Mouse (Mus musculus) hindbrain, postnatal 0 days (tissue): Measurements from ENCODE around the gene Trap1a. TPM values are rescaled to one million over a fixed set of nuclear protein-coding genes. Genes with fewer than 3 reads are reported as not detected.

Source experiments
- ATAC-seq: fragments of 200-750 bp; cut with Nextera tagmentation; 2 replicates; pipeline ENCODE4 v1.8.0; 2017; ENCODE audit warnings: mild to moderate bottlenecking, moderate TSS enrichment, moderate library complexity
- DNase-seq: peaks from one replicate; pipeline ENCODE4 v3.0.0-alpha.2; 2015; ENCODE audit warnings: low spot score
- H3K27ac ChIP-seq: fragments of 300-500 bp; sonication (generic); 2 replicates; pipeline ENCODE4 v1.5.1; 2014; ENCODE audit warnings: mild to moderate bottlenecking
- H3K27me3 ChIP-seq: fragments of 300-500 bp; sonication (generic); 2 replicates; pipeline ENCODE4 v1.6.1; 2014; ENCODE audit warnings: low read length, mixed read lengths; ENCODE audit not compliant: insufficient read depth
- H3K36me3 ChIP-seq: fragments of 300-500 bp; sonication (generic); 2 replicates; pipeline ENCODE4 v1.6.1; 2014; ENCODE audit warnings: low read length, mixed read lengths; ENCODE audit not compliant: insufficient read depth
- H3K4me1 ChIP-seq: fragments of 300-500 bp; sonication (generic); 2 replicates; pipeline ENCODE4 v1.6.1; 2014; ENCODE audit warnings: antibody characterized with exemption, low read length, mixed read lengths; ENCODE audit not compliant: insufficient read depth
- H3K4me2 ChIP-seq: fragments of 300-500 bp; sonication (generic); 2 replicates; pipeline ENCODE4 v1.6.1; 2014; ENCODE audit warnings: low read depth, mild to moderate bottlenecking, low read length, moderate library complexity, mixed read lengths
- H3K4me3 ChIP-seq: fragments of 300-500 bp; sonication (generic); 2 replicates; pipeline ENCODE4 v1.5.1; 2014; ENCODE audit warnings: low read length
- H3K9ac ChIP-seq: fragments of 300-500 bp; sonication (generic); replicated peaks from 2 replicates; pipeline ENCODE4 v1.6.1; 2014; ENCODE audit warnings: mild to moderate bottlenecking, low read length, moderate library complexity, mixed read lengths
- H3K9me3 ChIP-seq: fragments of 300-500 bp; sonication (generic); 2 replicates; pipeline ENCODE4 v1.6.1; 2016; ENCODE audit warnings: low read length, mixed read lengths
- CTCF ChIP-seq: IDR thresholded peaks from 2 replicates; pipeline ENCODE4 v1.5.1; 2016; ENCODE audit warnings: antibody characterized with exemption, control low read depth, low read depth
- WGBS: fragments of 180-500 bp; shearing (Covaris S2); extraction: QIAGEN DNeasy Blood & Tissue Kit; methylation state at CpG from one replicate; pipeline ENCODE4 v1.1.7; 2014; 5-methylcytosine and 5-hydroxymethylcytosine counted together
- polyA plus RNA-seq: library from polyadenylated mRNA; unstranded; fragments of >200 nt; fragmentation: Nextera tagmentation; extraction: Ambion mirVana; gene quantifications from 2 replicates; pipeline ENCODE4 v1.2.1, GENCODE M21; 2015
- total RNA-seq: library from RNA; depleted of rRNA; stranded (reverse); fragments of >200 nt; gene quantifications from 2 replicates; pipeline ENCODE4 v1.2.3, GENCODE M21; 2014; rRNA removed

Gene Trap1a
- total and polyA plus RNA-seq, 2 experiments from 2014 or later: not detected

DNA sequence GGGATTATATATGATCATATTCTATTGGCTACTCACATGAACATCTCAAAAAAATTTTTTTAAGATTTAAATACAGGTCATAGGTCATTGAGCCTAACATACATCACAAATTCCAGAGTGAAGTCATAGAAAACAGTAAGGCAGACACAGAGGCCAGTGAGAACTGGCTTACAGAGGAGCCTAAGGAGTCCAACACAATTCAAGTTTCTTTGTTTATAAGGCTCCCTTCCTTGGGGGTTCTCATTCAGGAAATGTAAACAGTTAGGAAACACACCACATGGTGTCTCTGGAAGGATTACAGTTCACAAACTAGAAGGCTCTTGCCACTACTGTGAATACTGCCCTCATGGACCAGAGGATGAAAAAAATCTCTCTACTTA lies 34.0 kb downstream of the Trap1a start:
- H3K4me3 ChIP-seq: no peak overlapping the region
- H3K4me2 ChIP-seq: no peak overlapping the region
- DNase-seq (no peak), ATAC-seq (no peak)
- no peaks in the 10 kb centered on the region for H3K9me3 ChIP-seq
- H3K36me3 ChIP-seq: no peaks in the 10 kb centered on the region
- no peak overlapping the region for H3K27ac ChIP-seq
- H3K9ac ChIP-seq: no peak overlapping the region
- no peaks in the 10 kb centered on the region for H3K27me3 ChIP-seq
- TF ChIP-seq CTCF: no peak
- no peaks in the 10 kb centered on the region for H3K4me1 ChIP-seq

DNA sequence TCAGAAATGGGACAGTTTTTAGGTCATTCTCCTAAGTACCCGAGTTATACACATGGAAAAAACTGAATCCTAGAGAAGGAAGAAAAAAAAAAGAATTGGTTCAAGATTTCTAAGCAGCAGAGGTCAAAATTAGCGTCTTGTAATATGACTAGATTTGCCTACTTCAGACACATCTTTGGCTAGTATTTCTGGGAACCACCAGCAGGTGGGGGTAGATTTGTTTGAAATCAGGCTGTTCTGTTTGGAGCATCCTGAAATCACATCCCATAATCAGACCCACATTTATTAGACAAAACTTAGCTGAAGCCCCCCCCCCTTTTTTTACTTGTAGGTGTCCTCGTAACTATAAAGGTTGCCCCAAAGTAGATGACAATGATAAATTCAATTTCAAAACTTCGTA lies 35.6 kb downstream of the Trap1a start:
- no peaks in the 10 kb centered on the region for H3K27me3 ChIP-seq
- 61% methylated on average over 4 of the region's 4 CpGs for WGBS
- no peak for ATAC-seq

DNA sequence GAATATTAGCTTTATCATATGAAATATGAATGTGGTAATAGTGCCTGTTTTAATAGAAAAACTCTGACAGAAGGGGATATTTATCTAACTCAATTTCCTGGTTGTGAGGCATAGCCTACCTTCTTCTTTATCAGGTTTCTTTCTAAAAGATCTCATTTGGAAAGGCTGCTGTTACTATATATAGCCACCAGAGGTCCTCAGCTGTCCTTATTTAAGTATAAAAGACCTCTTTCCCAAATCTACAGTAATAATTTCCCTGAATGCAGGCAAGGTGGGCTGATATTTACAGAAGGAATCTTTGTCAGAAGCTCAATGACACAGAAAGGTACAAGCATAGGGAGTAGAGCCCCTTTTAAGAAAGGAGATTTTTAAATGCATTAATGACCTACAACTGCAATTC lies 39.2 kb downstream of the Trap1a start:
- Histone ChIP-seq H3K9ac (no peak overlapping the region), H3K4me1 (no peaks in the 10 kb centered on the region), H3K27me3 (no peaks in the 10 kb centered on the region), H3K9me3 (no peaks in the 10 kb centered on the region), H3K4me2 (no peak overlapping the region), H3K36me3 (no peaks in the 10 kb centered on the region), H3K27ac (no peak overlapping the region), H3K4me3 (no peak overlapping the region)
- no peak for ATAC-seq
- DNase-seq: peak; percentile 64
- TF ChIP-seq CTCF: peak; percentile 57

More for the DNA sequence above, 35.6 kb downstream of the Trap1a start:
- Histone ChIP-seq H3K9ac (no peak overlapping the region), H3K27ac (no peak overlapping the region), H3K4me3 (no peak overlapping the region), H3K36me3 (no peaks in the 10 kb centered on the region), H3K4me2 (no peak overlapping the region), H3K9me3 (no peaks in the 10 kb centered on the region), H3K4me1 (no peaks in the 10 kb centered on the region)
- DNase-seq: peak; percentile 48
- peak; percentile 54 for TF ChIP-seq CTCF

Other genes with a start within 250 kb of the Trap1a start
- gene Serpina7, start 248.4 kb upstream of the Trap1a start, total RNA-seq: not detected in 2 replicates
- 0.09 TPM in 1 of 2 replicates, not detected in the other for gene Serpina7, start 248.4 kb upstream of the Trap1a start, polyA plus RNA-seq
- not detected in 2 replicates for gene 4930513O06Rik, start 247.4 kb upstream of the Trap1a start, total RNA-seq
- gene 4930513O06Rik, start 247.4 kb upstream of the Trap1a start, polyA plus RNA-seq: not detected in 2 replicates
- gene 4933428M09Rik, start 154.5 kb upstream of the Trap1a start, total RNA-seq: not detected in 2 replicates
- not detected in 2 replicates for gene 4933428M09Rik, start 154.5 kb upstream of the Trap1a start, polyA plus RNA-seq
- 5.9 and 13.4 TPM in 2 replicates for gene Mum1l1, start 123.6 kb upstream of the Trap1a start, total RNA-seq
- gene Mum1l1, start 123.6 kb upstream of the Trap1a start, polyA plus RNA-seq: 10.7 and 11.8 TPM in 2 replicates
- 0.32 and 0.99 TPM in 2 replicates for gene D330045A20Rik, start 146.7 kb downstream of the Trap1a start, total RNA-seq
- 0.66 and 0.90 TPM in 2 replicates for gene D330045A20Rik, start 146.7 kb downstream of the Trap1a start, polyA plus RNA-seq
- gene Rnf128, start 229.6 kb downstream of the Trap1a start, total RNA-seq: 7.4 and 9.7 TPM in 2 replicates
- gene Rnf128, start 229.6 kb downstream of the Trap1a start, polyA plus RNA-seq: 7.7 and 7.8 TPM in 2 replicates